In genomic region chr10:24149135-24149781, GRCm38 (mm10) we compare ENCODE assay signal across 8 mouse cellular contexts. TPM values are rescaled to one million over a fixed set of nuclear protein-coding genes. Genes with fewer than 3 reads are reported as not detected.
DNase-seq lines count a peak whose midpoint lies in the region; ATAC-seq and TF ChIP-seq lines count a peak whose summit lies in the region.

Gene Stx7 (plus strand): TSS chr10:24149302.

- H3K79me2 ChIP-seq in heart, adult 2 months (replicated peaks; ENCODE audit: control insufficient read depth, insufficient read depth, low read length) = no peaks in the 10 kb centered on the region

- peak; percentile 87 for DNase-seq in 3134 (ENCODE audit: extremely low read depth, insufficient read length, low spot score)
- DNase-seq in adrenal gland, postnatal 36 days = peak; percentile 97 to 98
- peak; percentile 95 to 96 for DNase-seq in heart, adult 2 months
- DNase-seq in kidney, adult 8-10 months = peak; percentile 93 to 94
- DNase-seq in spleen, postnatal 10 days (ENCODE audit: low spot score in 2 of 2) = peak; percentile 90 to 97

- no peaks in the 10 kb centered on the region for H3K36me3 ChIP-seq in embryonic facial prominence, embryonic 13.5 days
- H3K36me3 ChIP-seq in heart, adult 2 months (ENCODE audit: control insufficient read depth, insufficient read depth, low read length) = no peaks in the 10 kb centered on the region; the same call in 1 of the 2 replicates
- H3K36me3 ChIP-seq in limb, embryonic 13.5 days = no peaks in the 10 kb centered on the region; the same call in 1 of the 2 replicates
- H3K36me3 ChIP-seq in midbrain, embryonic 16.5 days (ENCODE audit: control insufficient read depth, insufficient read depth, low read length) = no peaks in the 10 kb centered on the region; the same call in 1 of the 2 replicates

- H3K27me3 ChIP-seq in embryonic facial prominence, embryonic 13.5 days = no peaks in the 10 kb centered on the region
- H3K27me3 ChIP-seq in heart, adult 2 months (ENCODE audit: control insufficient read depth, insufficient read depth, low read length) = no peaks in the 10 kb centered on the region
- H3K27me3 ChIP-seq in limb, embryonic 13.5 days = no peaks in the 10 kb centered on the region
- no peaks in the 10 kb centered on the region for H3K27me3 ChIP-seq in midbrain, embryonic 16.5 days (ENCODE audit: control insufficient read depth, insufficient read depth, low read depth, low read length)

- peak within 1 kb of the TSS; percentile 81 for H3K9ac ChIP-seq in embryonic facial prominence, embryonic 13.5 days
- peak within 1 kb of the TSS; percentile 78 for H3K9ac ChIP-seq in heart, adult 2 months (ENCODE audit: low read depth, low read length)
- peak within 1 kb of the TSS; percentile 83 for H3K9ac ChIP-seq in limb, embryonic 13.5 days
- H3K9ac ChIP-seq in midbrain, embryonic 16.5 days (ENCODE audit: low read depth, low read length) = peak within 1 kb of the TSS; percentile 94

- peak within 1 kb of the TSS; percentile 80 for H3K4me3 ChIP-seq in embryonic facial prominence, embryonic 13.5 days
- H3K4me3 ChIP-seq in heart, adult 2 months = peak within 1 kb of the TSS; percentile 82
- peak within 1 kb of the TSS; percentile 81 for H3K4me3 ChIP-seq in limb, embryonic 13.5 days
- peak within 1 kb of the TSS; percentile 84 for H3K4me3 ChIP-seq in midbrain, embryonic 16.5 days (ENCODE audit: low read depth, low read length)

- peak; percentile 93 for ATAC-seq in embryonic facial prominence, embryonic 13.5 days (ENCODE audit: insufficient number of reproducible peaks, insufficient read depth, low FRiP score, low TSS enrichment, low read depth)
- ATAC-seq in limb, embryonic 13.5 days (ENCODE audit: low FRiP score, low read depth) = peak; percentile 94
- ATAC-seq in midbrain, embryonic 16.5 days = peak; percentile 98

- H3K4me1 ChIP-seq in embryonic facial prominence, embryonic 13.5 days = peaks cover 9% of the 10 kb centered on the region
- H3K4me1 ChIP-seq in heart, adult 2 months (ENCODE audit: control insufficient read depth, insufficient read depth, low read length) = peaks cover 2% of the 10 kb centered on the region
- peaks cover 8% of the 10 kb centered on the region for H3K4me1 ChIP-seq in limb, embryonic 13.5 days
- H3K4me1 ChIP-seq in midbrain, embryonic 16.5 days (ENCODE audit: control insufficient read depth, insufficient read depth, low read length) = peaks cover 25% of the 10 kb centered on the region

- intact Hi-C loops in heart, adult 2 months (cut with DNase I) = no loop called here

- TF ChIP-seq EP300 in heart, adult 2 months (IDR thresholded peaks at IDR 0.05; ENCODE audit: insufficient read depth, low read depth, low read length) = 0 out of 2 replicates have a peak, but pooled peaks have one; percentile 46

- H3K27ac ChIP-seq in embryonic facial prominence, embryonic 13.5 days = peak within 1 kb of the TSS; percentile 39
- peak within 1 kb of the TSS; percentile 93 for H3K27ac ChIP-seq in heart, adult 2 months
- peak within 1 kb of the TSS; percentile 28; the same call in 1 of the 2 replicates for H3K27ac ChIP-seq in limb, embryonic 13.5 days
- H3K27ac ChIP-seq in midbrain, embryonic 16.5 days (ENCODE audit: low read length) = peak within 1 kb of the TSS; percentile 80

- peak within 1 kb of the TSS; percentile 71 for H3K4me2 ChIP-seq in embryonic facial prominence, embryonic 13.5 days
- H3K4me2 ChIP-seq in limb, embryonic 13.5 days (replicated peaks) = peak within 1 kb of the TSS; percentile 66
- H3K4me2 ChIP-seq in midbrain, embryonic 16.5 days (ENCODE audit: low read length) = peak within 1 kb of the TSS; percentile 60

- TF ChIP-seq POLR2A in heart, adult 2 months (IDR thresholded peaks at IDR 0.05; ENCODE audit: insufficient read depth, low read depth, low read length) = peak; percentile 80

- WGBS in embryonic facial prominence, embryonic 13.5 days = under 1% methylated on average over 45 of the region's 45 CpGs
- 1% methylated on average over 44 of the region's 45 CpGs for WGBS in heart, adult 2 months
- under 1% methylated on average over 45 of the region's 45 CpGs for WGBS in limb, embryonic 13.5 days
- WGBS in midbrain, embryonic 16.5 days = 0% methylated on average over 44 of the region's 45 CpGs

- no peak for TF ChIP-seq CTCF in heart, adult 2 months (IDR thresholded peaks at IDR 0.05)

- H3K9me3 ChIP-seq in embryonic facial prominence, embryonic 13.5 days = no peaks in the 10 kb centered on the region
- no peaks in the 10 kb centered on the region for H3K9me3 ChIP-seq in limb, embryonic 13.5 days
- H3K9me3 ChIP-seq in midbrain, embryonic 16.5 days (replicated peaks; ENCODE audit: control insufficient read depth, low read length, poor library complexity, severe bottlenecking) = no peaks in the 10 kb centered on the region

RNA-seq across cellular contexts. Expression of gene Stx7, which starts in this region (rescaled TPM):
- total RNA-seq in adrenal gland, postnatal 36 days (2021) = 100 to 1,000 TPM; 135 to 202 TPM
- polyA plus RNA-seq in embryonic facial prominence, embryonic 13.5 days (2015; fragmentation: Nextera tagmentation; extraction: Ambion mirVana) = 62.6 and 79.7 TPM in 2 replicates
- total RNA-seq in heart, adult 2 months (2021) = 10 to 100 TPM; 45.9 to 56.5 TPM
- 40.9 and 48.2 TPM in 2 replicates for polyA plus RNA-seq in heart, adult 2 months (2012; rRNA removed)
- 71.5 and 73.7 TPM in 2 replicates for polyA plus RNA-seq in limb, embryonic 13.5 days (2015; fragmentation: Nextera tagmentation; extraction: Ambion mirVana)
- 363 and 388 TPM in 2 replicates for polyA plus RNA-seq in midbrain, embryonic 16.5 days (2015; fragmentation: Nextera tagmentation; extraction: Ambion mirVana)

Comparison
In these comparisons a context has a peak if more than half of its experiments do, and no peak if none do; other contexts are left out.
1. Peak in every context shown above with its lines: DNase-seq, ATAC-seq, H3K4me3 ChIP-seq and H3K27ac ChIP-seq.
2. H3K27ac ChIP-seq: peak in every context shown above with its lines; median percentile 93 in heart, adult 2 months; 80 in midbrain, embryonic 16.5 days; 39 in embryonic facial prominence, embryonic 13.5 days; 28 in limb, embryonic 13.5 days.